ENCODE assay signal across 8 mouse cellular contexts in the genomic region with DNA sequence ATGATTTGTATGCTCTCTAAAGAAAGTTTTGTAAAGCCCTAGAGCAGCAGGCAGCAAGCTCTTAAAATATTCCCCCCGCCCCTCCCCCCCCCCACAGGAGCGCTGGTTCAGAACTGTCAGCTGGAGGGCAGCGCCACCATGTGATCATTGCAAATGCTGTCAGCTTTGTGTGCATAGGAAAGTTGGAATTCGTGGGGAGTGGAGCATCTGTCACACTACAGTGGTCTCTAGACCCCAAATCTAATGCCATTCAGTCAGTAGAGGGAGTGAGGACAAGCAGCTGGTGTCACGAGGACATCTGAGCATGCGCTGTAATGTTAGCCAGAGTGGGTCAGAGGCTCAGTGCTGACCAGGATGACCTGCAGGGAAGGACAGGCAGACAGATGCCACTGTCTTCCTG. TPM values are rescaled to one million over a fixed set of nuclear protein-coding genes. Genes with fewer than 3 reads are reported as not detected.
DNase-seq lines count a peak whose midpoint lies in the region; ATAC-seq and TF ChIP-seq lines count a peak whose summit lies in the region.

No protein-coding gene starts in this region.

- H3K4me1 ChIP-seq in cerebellum, adult 2 months (ENCODE audit: control insufficient read depth, insufficient read depth, low read length), result no peaks in the 10 kb centered on the region
- H3K4me1 ChIP-seq in lung, embryonic 14.5 days (ENCODE audit: insufficient read depth), result no peaks in the 10 kb centered on the region
- H3K4me1 ChIP-seq in forebrain, embryonic 14.5 days (ENCODE audit: control insufficient read depth, insufficient read depth, low read length), result peaks cover 18% of the 10 kb centered on the region
- no peaks in the 10 kb centered on the region for H3K4me1 ChIP-seq in midbrain, postnatal 0 days (ENCODE audit: insufficient read depth, low read length)

- no peak for TF ChIP-seq POLR2A in cerebellum, adult 2 months (IDR thresholded peaks at IDR 0.05; ENCODE audit: borderline replicate concordance, insufficient read depth, low read length)

- no peak overlapping the region for H3K4me3 ChIP-seq in cerebellum, adult 2 months (replicated peaks; ENCODE audit: insufficient read depth, low read depth, low read length)
- no peak overlapping the region for H3K4me3 ChIP-seq in lung, embryonic 14.5 days (ENCODE audit: low read depth, low read length)
- H3K4me3 ChIP-seq in forebrain, embryonic 14.5 days (ENCODE audit: low read depth, low read length), result no peak overlapping the region
- no peak overlapping the region for H3K4me3 ChIP-seq in midbrain, postnatal 0 days (ENCODE audit: low read depth, low read length)

- no peaks in the 10 kb centered on the region for H3K27me3 ChIP-seq in cerebellum, adult 2 months (ENCODE audit: control insufficient read depth, insufficient read depth, low read length)
- H3K27me3 ChIP-seq in lung, embryonic 14.5 days (ENCODE audit: insufficient read depth, low read length), result no peaks in the 10 kb centered on the region
- H3K27me3 ChIP-seq in forebrain, embryonic 14.5 days (replicated peaks; ENCODE audit: control insufficient read depth, insufficient read depth, low read length), result no peaks in the 10 kb centered on the region
- H3K27me3 ChIP-seq in midbrain, postnatal 0 days (ENCODE audit: insufficient read depth, low read length), result no peaks in the 10 kb centered on the region

- peaks cover 4% of the 10 kb centered on the region for H3K36me3 ChIP-seq in lung, embryonic 14.5 days (ENCODE audit: insufficient read depth)
- H3K36me3 ChIP-seq in forebrain, embryonic 14.5 days (ENCODE audit: control insufficient read depth, insufficient read depth, low read length), result 0 out of 2 replicates have a peak, but pooled peaks cover under 1% of the 10 kb centered on the region
- 0 out of 2 replicates have a peak, but pooled peaks cover 3% of the 10 kb centered on the region for H3K36me3 ChIP-seq in midbrain, postnatal 0 days (ENCODE audit: insufficient read depth, low read length)

- H3K27ac ChIP-seq in cerebellum, adult 2 months (ENCODE audit: insufficient read depth, low read length), result no peak overlapping the region
- H3K27ac ChIP-seq in lung, embryonic 14.5 days (ENCODE audit: low read depth), result no peak overlapping the region
- no peak overlapping the region for H3K27ac ChIP-seq in forebrain, embryonic 14.5 days (ENCODE audit: low read depth, low read length)
- H3K27ac ChIP-seq in midbrain, postnatal 0 days (ENCODE audit: low read depth, low read length), result no peak overlapping the region

- 31% methylated on average over 6 of the region's 6 CpGs for WGBS in cerebellum, adult 2 months
- WGBS in lung, embryonic 14.5 days, result 11% methylated on average over 6 of the region's 6 CpGs
- WGBS in forebrain, embryonic 14.5 days, result 18% methylated on average over 6 of the region's 6 CpGs
- WGBS in midbrain, postnatal 0 days, result 10% methylated on average over 6 of the region's 6 CpGs

- TF ChIP-seq CTCF in cerebellum, adult 2 months (IDR thresholded peaks at IDR 0.05; ENCODE audit: borderline replicate concordance, insufficient read depth, low read depth, low read length), result peak; percentile 33; the same call in 1 of the 2 replicates
- TF ChIP-seq CTCF in lung, embryonic 14.5 days (IDR thresholded peaks at IDR 0.05; ENCODE audit: low read depth), result peak; percentile 66
- TF ChIP-seq CTCF in midbrain, postnatal 0 days (IDR thresholded peaks at IDR 0.05), result peak; percentile 69

- no peaks in the 10 kb centered on the region for H3K9me3 ChIP-seq in lung, embryonic 14.5 days (ENCODE audit: low read depth, low read length)
- H3K9me3 ChIP-seq in forebrain, embryonic 14.5 days (replicated peaks; ENCODE audit: control insufficient read depth, low read length), result no peaks in the 10 kb centered on the region
- no peaks in the 10 kb centered on the region for H3K9me3 ChIP-seq in midbrain, postnatal 0 days (ENCODE audit: low read length)

- no peak overlapping the region for H3K9ac ChIP-seq in lung, embryonic 14.5 days
- H3K9ac ChIP-seq in forebrain, embryonic 14.5 days (ENCODE audit: low read length), result no peak overlapping the region
- no peak overlapping the region for H3K9ac ChIP-seq in midbrain, postnatal 0 days (replicated peaks; ENCODE audit: low read length, poor library complexity, severe bottlenecking)

- peak; percentile 49 for ATAC-seq in lung, embryonic 14.5 days (ENCODE audit: insufficient read depth)
- peak; percentile 48; the same call in 1 of the 2 replicates for ATAC-seq in forebrain, embryonic 14.5 days
- ATAC-seq in midbrain, postnatal 0 days (ENCODE audit: low FRiP score), result no peak

- no peak overlapping the region for H3K4me2 ChIP-seq in lung, embryonic 14.5 days
- H3K4me2 ChIP-seq in forebrain, embryonic 14.5 days (ENCODE audit: low read length), result no peak overlapping the region
- H3K4me2 ChIP-seq in midbrain, postnatal 0 days (ENCODE audit: low read depth, low read length, poor library complexity, severe bottlenecking), result no peak overlapping the region

- DNase-seq in cerebellum, adult 2 months, result no peak
- DNase-seq in cerebellum, adult 18-20 months, result no peak
- peak; percentile 67 for DNase-seq in lung, embryonic 14.5 days
- no peak for DNase-seq in lung, postnatal 36 days
- peak; percentile 63 for DNase-seq in forebrain, embryonic 14.5 days (ENCODE audit: low spot score)
- DNase-seq in midbrain, postnatal 0 days (ENCODE audit: low spot score), result peak; percentile 67
- DNase-seq in ovary, postnatal 14 days (ENCODE audit: low spot score), result no peak
- DNase-seq in adipocyte (ENCODE audit: low spot score), result no peak

RNA-seq across cellular contexts. Expression of a gene that starts 42.9 kb away (rescaled TPM):
- polyA plus RNA-seq in cerebellum, adult 2 months (2012; rRNA removed), result 16.0 and 17.0 TPM in 2 replicates
- polyA plus RNA-seq in lung, embryonic 14.5 days (2014; fragmentation: Nextera tagmentation; extraction: Ambion mirVana), result 27.4 and 27.8 TPM in 2 replicates
- polyA plus RNA-seq in forebrain, embryonic 14.5 days (2014; fragmentation: Nextera tagmentation; extraction: Ambion mirVana), result 8.8 and 9.5 TPM in 2 replicates
- 8.4 and 10.6 TPM in 2 replicates for total RNA-seq in midbrain, postnatal 0 days (2014; rRNA removed)
- polyA plus RNA-seq in midbrain, postnatal 0 days (2015; fragmentation: Nextera tagmentation; extraction: Ambion mirVana), result 5.4 and 5.5 TPM in 2 replicates

RNA-seq across cellular contexts. Expression of a gene that starts 43.0 kb away (rescaled TPM):
- 2.5 and 2.8 TPM in 2 replicates for polyA plus RNA-seq in cerebellum, adult 2 months (2012; rRNA removed)
- 6.5 and 7.3 TPM in 2 replicates for polyA plus RNA-seq in lung, embryonic 14.5 days (2014; fragmentation: Nextera tagmentation; extraction: Ambion mirVana)
- 0.99 and 2.3 TPM in 2 replicates for polyA plus RNA-seq in forebrain, embryonic 14.5 days (2014; fragmentation: Nextera tagmentation; extraction: Ambion mirVana)
- 1.1 and 2.5 TPM in 2 replicates for total RNA-seq in midbrain, postnatal 0 days (2014; rRNA removed)
- polyA plus RNA-seq in midbrain, postnatal 0 days (2015; fragmentation: Nextera tagmentation; extraction: Ambion mirVana), result 1.3 and 2.9 TPM in 2 replicates

Comparison
In these comparisons a context has a peak if more than half of its experiments do, and no peak if none do; other contexts are left out.
1. DNase-seq: peak in lung, embryonic 14.5 days (single experiment), forebrain, embryonic 14.5 days (single experiment) and midbrain, postnatal 0 days (single experiment); none in cerebellum, adult 2 months (0 of 2), cerebellum, adult 18-20 months (0 of 2), lung, postnatal 36 days (single experiment), ovary, postnatal 14 days (single experiment) and adipocyte (single experiment).
2. Peak in every context shown above with its lines, with median percentiles within 50 percentile points of each other: CTCF ChIP-seq.